Mouse (Mus musculus): ENCODE measurements around the gene Flt3l.

- TF ChIP-seq CTCF (IDR thresholded peaks at IDR 0.05) (0 out of 2 replicates have a peak, but pooled peaks have one; percentile 31), EP300 (IDR thresholded peaks at IDR 0.05) (no peak)
These were observed 9.2 kb downstream of the Flt3l start for GRCm38 (mm10) chr7:45126844-45127699.

Data from lung, postnatal 0 days (tissue).